Mouse (Mus musculus) CD4-positive helper T cell, adult 2 months (primary cell): ENCODE measurements around the gene Cst9.
A peak's percentile ranks its signal among the peaks of the same experiment; 100 is the strongest.

ENCODE experiments used
- DNase-seq: peaks from one replicate; pipeline ENCODE4 v3.0.0-alpha.2; 2012; ENCODE audit warnings: low read depth, missing footprints, low spot score

Cst9 gene

GRCm38 (mm10) chr2:148834912-148835311 lies at the start of gene Cst9:
Gene Cst9 (plus strand): TSS chr2:148835147.
- DNase-seq, result no peak

GRCm38 (mm10) chr2:148789142-148789541 lies 45.8 kb upstream of the Cst9 start, which contains the start of gene Cst12:
Gene Cst12 (plus strand): TSS chr2:148789361.
- DNase-seq, result no peak

- no peak for DNase-seq
Observed at GRCm38 (mm10) chr2:148798485-148798884, 36.5 kb upstream of the Cst9 start, which contains the start of gene Cst8. Gene Cst8 (plus strand): TSS chr2:148798785.

- no peak for DNase-seq
Observed at GRCm38 (mm10) chr2:148801491-148801921, 33.4 kb upstream of the Cst9 start.

- no peak for DNase-seq
Observed at GRCm38 (mm10) chr2:148806696-148807095, 28.3 kb upstream of the Cst9 start.

- DNase-seq, result no peak
Observed at GRCm38 (mm10) chr2:148819909-148820308, 15.0 kb upstream of the Cst9 start, which contains the start of gene Cst13. Gene Cst13 (plus strand): TSS chr2:148820081.

- DNase-seq, result no peak
Observed at GRCm38 (mm10) chr2:148825986-148826385, 9.0 kb upstream of the Cst9 start.

- no peak for DNase-seq
Observed at GRCm38 (mm10) chr2:148838075-148838777, 3.3 kb downstream of the Cst9 start.

- no peak for DNase-seq
Observed at GRCm38 (mm10) chr2:148839224-148839623, 4.3 kb downstream of the Cst9 start.

GRCm38 (mm10) chr2:148851116-148851906 lies 16.4 kb downstream of the Cst9 start:
- DNase-seq, result peak; percentile 33

GRCm38 (mm10) chr2:148856630-148857400 lies 21.9 kb downstream of the Cst9 start:
- DNase-seq, result no peak

- no peak for DNase-seq
Observed at GRCm38 (mm10) chr2:148857506-148857905, 22.6 kb downstream of the Cst9 start.

- no peak for DNase-seq
Observed at GRCm38 (mm10) chr2:148860993-148861392, 26.0 kb downstream of the Cst9 start.

- no peak for DNase-seq
Observed at GRCm38 (mm10) chr2:148861693-148862092, 26.7 kb downstream of the Cst9 start.

GRCm38 (mm10) chr2:148864966-148865365 lies 30.0 kb downstream of the Cst9 start, which contains the start of gene 9230104L09Rik:
Gene 9230104L09Rik (minus strand): TSS chr2:148865038.
- no peak for DNase-seq

- DNase-seq, result no peak
Observed at GRCm38 (mm10) chr2:148868959-148869358, 34.0 kb downstream of the Cst9 start.

GRCm38 (mm10) chr2:148870526-148870925 lies 35.6 kb downstream of the Cst9 start:
- no peak for DNase-seq

GRCm38 (mm10) chr2:148872860-148873259 lies 37.9 kb downstream of the Cst9 start:
- no peak for DNase-seq

GRCm38 (mm10) chr2:148874224-148874616 lies 39.3 kb downstream of the Cst9 start:
- no peak for DNase-seq

GRCm38 (mm10) chr2:148874617-148875334 lies 39.8 kb downstream of the Cst9 start:
- peak; percentile 24 for DNase-seq

GRCm38 (mm10) chr2:148875335-148875811 lies 40.4 kb downstream of the Cst9 start, which contains the start of gene Cst3:
Gene Cst3 (minus strand): TSS chr2:148875692.
- DNase-seq, result peak; percentile 87
